Mouse (Mus musculus): Measurements from ENCODE around the gene Rab43. TPM values are rescaled to one million over a fixed set of nuclear protein-coding genes. Genes with fewer than 3 reads are reported as not detected.

Gene Rab43
- 1 to 10 TPM; 5.3 to 8.3 TPM for total RNA-seq (2021)
- long read RNA-seq, experiment 1, partial matches to known transcripts = 1 of 1 reads
- long read RNA-seq, experiment 1, other reads (novel, unspliced or antisense) = 0 of 1 reads
- long read RNA-seq, experiment 2, full-length matches to known transcripts = 1 of 1 reads
- long read RNA-seq, experiment 2, partial matches to known transcripts = 0 of 1 reads
- long read RNA-seq, experiment 2, other reads (novel, unspliced or antisense) = 0 of 1 reads

- peak; percentile 95 for DNase-seq
Measured at GRCm38 (mm10) chr6:87811675-87812338, at the start of gene Rab43. Gene Rab43 (minus strand): TSS chr6:87812164.

- DNase-seq = no peak
Measured at GRCm38 (mm10) chr6:87857071-87857470, 45.1 kb upstream of the Rab43 start.

GRCm38 (mm10) chr6:87853446-87853845 lies 41.5 kb upstream of the Rab43 start:
- DNase-seq = no peak

- no peak for DNase-seq
Measured at GRCm38 (mm10) chr6:87851871-87852270, 39.9 kb upstream of the Rab43 start.

GRCm38 (mm10) chr6:87850900-87851614 lies 39.1 kb upstream of the Rab43 start, which contains the start of gene Cnbp:
Gene Cnbp (minus strand): TSS chr6:87851106.
- peak; percentile 96 for DNase-seq

GRCm38 (mm10) chr6:87850155-87850899 lies 38.4 kb upstream of the Rab43 start:
- peak; percentile 63 for DNase-seq

GRCm38 (mm10) chr6:87849780-87850154 lies 37.8 kb upstream of the Rab43 start:
- DNase-seq = no peak

- no peak for DNase-seq
Measured at GRCm38 (mm10) chr6:87846813-87847212, 34.8 kb upstream of the Rab43 start.

GRCm38 (mm10) chr6:87845031-87845695 lies 33.2 kb upstream of the Rab43 start:
- no peak for DNase-seq

GRCm38 (mm10) chr6:87842254-87842653 lies 30.3 kb upstream of the Rab43 start:
- DNase-seq = no peak

- no peak for DNase-seq
Measured at GRCm38 (mm10) chr6:87841635-87842034, 29.7 kb upstream of the Rab43 start.

- DNase-seq = no peak
Measured at GRCm38 (mm10) chr6:87839797-87840341, 27.9 kb upstream of the Rab43 start.

- peak; percentile 94 for DNase-seq
Measured at GRCm38 (mm10) chr6:87838551-87839197, 26.7 kb upstream of the Rab43 start, which contains the start of gene Isy1. Gene Isy1 (minus strand): TSS chr6:87838798.

GRCm38 (mm10) chr6:87835695-87836094 lies 23.7 kb upstream of the Rab43 start, which contains the start of gene Gm45140:
Gene Gm45140 (minus strand): TSS chr6:87835795.
- DNase-seq = no peak

- DNase-seq = no peak
Measured at GRCm38 (mm10) chr6:87820366-87820765, 8.4 kb upstream of the Rab43 start.

GRCm38 (mm10) chr6:87814486-87814885 lies 2.5 kb upstream of the Rab43 start:
- DNase-seq = no peak

GRCm38 (mm10) chr6:87812656-87813055 lies 692 bp upstream of the Rab43 start:
- DNase-seq = no peak

- DNase-seq = peak; percentile 68
Measured at GRCm38 (mm10) chr6:87810713-87811669, 973 bp downstream of the Rab43 start.

- no peak for DNase-seq
Measured at GRCm38 (mm10) chr6:87810311-87810710, 1.7 kb downstream of the Rab43 start.

All from gastrocnemius, postnatal 25 days (tissue).